Mouse (Mus musculus) neural tube, embryonic 15.5 days (tissue): Measurements from ENCODE around the gene Foxn3. TPM values are rescaled to one million over a fixed set of nuclear protein-coding genes. Genes with fewer than 3 reads are reported as not detected.

Experiments used
- ATAC-seq: fragments of 200-750 bp; cut with Nextera tagmentation; 2 replicates; pipeline ENCODE4 v1.8.0; 2017; ENCODE audit warnings: mild to moderate bottlenecking, moderate TSS enrichment, moderate library complexity; ENCODE audit not compliant: low FRiP score
- H3K27ac ChIP-seq: fragments of 300-500 bp; sonication (generic); replicated peaks from 2 replicates; pipeline ENCODE4 v1.5.1; 2015; ENCODE audit warnings: mild to moderate bottlenecking, inconsistent platforms
- H3K27me3 ChIP-seq: fragments of 300-500 bp; sonication (generic); replicated peaks from 2 replicates; pipeline ENCODE4 v1.6.1; 2015; ENCODE audit warnings: inconsistent platforms
- H3K36me3 ChIP-seq: fragments of 300-500 bp; sonication (generic); 2 replicates; pipeline ENCODE4 v1.6.1; 2015; ENCODE audit warnings: inconsistent platforms
- H3K4me1 ChIP-seq: fragments of 300-500 bp; sonication (generic); 2 replicates; pipeline ENCODE4 v1.6.1; 2015; ENCODE audit warnings: inconsistent platforms
- H3K4me2 ChIP-seq: fragments of 300-500 bp; sonication (generic); 2 replicates; pipeline ENCODE4 v1.6.1; 2015; ENCODE audit warnings: inconsistent platforms, mild to moderate bottlenecking, moderate library complexity
- H3K4me3 ChIP-seq: fragments of 300-500 bp; sonication (generic); replicated peaks from 2 replicates; pipeline ENCODE4 v1.5.1; 2015; ENCODE audit warnings: mild to moderate bottlenecking, inconsistent platforms
- H3K9ac ChIP-seq: fragments of 300-500 bp; sonication (generic); replicated peaks from 2 replicates; pipeline ENCODE4 v1.6.1; 2015; ENCODE audit warnings: mild to moderate bottlenecking, inconsistent platforms
- H3K9me3 ChIP-seq: fragments of 300-500 bp; sonication (generic); replicated peaks from 2 replicates; pipeline ENCODE4 v1.6.1; 2016; ENCODE audit warnings: inconsistent platforms
- WGBS: fragments of 180-500 bp; shearing (Covaris S2); methylation state at CpG from one replicate; pipeline ENCODE4 v1.1.7; 2015; ENCODE audit warnings: mixed read lengths; 5-methylcytosine and 5-hydroxymethylcytosine counted together
- polyA plus RNA-seq: library from polyadenylated mRNA; unstranded; fragments of >200 nt; fragmentation: Nextera tagmentation; extraction: Ambion mirVana; gene quantifications from 2 replicates; pipeline ENCODE4 v1.2.1, GENCODE M21; 2015

Gene Foxn3
- 76.2 and 84.4 TPM in 2 replicates for polyA plus RNA-seq

DNA sequence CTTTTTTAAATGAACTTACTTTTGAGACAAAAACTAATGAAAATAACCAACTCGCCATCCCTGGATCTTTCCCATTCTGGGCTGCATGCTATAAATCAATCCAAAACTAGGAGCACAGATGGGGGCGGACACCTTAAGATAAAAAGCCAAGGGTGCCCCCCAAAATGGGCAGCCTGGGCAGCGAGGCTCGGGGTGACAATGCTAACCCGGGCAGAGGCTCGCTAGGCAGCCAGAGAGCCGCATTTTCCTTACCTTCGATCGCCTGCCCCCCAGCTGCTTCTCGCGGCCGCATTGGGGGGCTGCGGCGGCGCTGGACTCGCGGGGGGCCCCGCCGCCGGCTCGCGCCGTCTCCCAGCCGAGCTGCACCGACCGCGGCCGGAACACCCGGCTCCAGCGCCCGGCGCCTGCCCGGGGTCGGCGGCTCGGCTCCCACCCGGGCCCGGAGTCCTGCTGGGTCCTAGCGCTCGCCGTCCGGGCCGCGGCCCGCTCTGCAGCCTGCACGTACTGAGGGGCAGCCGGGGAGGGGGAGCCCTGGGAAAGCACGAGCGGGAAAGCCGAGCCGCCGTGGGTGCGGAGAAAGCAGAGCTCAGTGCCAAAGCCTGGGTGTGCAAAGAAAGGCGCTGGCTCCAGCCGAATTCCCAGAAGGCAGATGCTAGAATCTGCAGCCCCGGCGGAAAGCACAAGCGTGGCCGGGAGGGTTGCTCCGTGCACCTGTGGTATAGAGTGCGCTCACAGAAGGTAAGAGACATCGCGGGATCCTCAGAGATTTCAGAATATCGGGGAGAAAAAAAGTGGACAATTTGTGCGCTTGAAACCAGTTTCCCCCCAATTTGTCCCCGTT is at the start of gene Foxn3:
Gene Foxn3 (minus strand): TSS at position 364 of the 841 bp plus-strand sequence.
- H3K9ac ChIP-seq = peak within 1 kb of the TSS; percentile 89
- peak within 1 kb of the TSS; percentile 93 for H3K27ac ChIP-seq
- ATAC-seq = peak; percentile 91
- 0% methylated on average over 63 of the region's 66 CpGs for WGBS
- peak within 1 kb of the TSS; percentile 79 for H3K4me2 ChIP-seq
- no peaks in the 10 kb centered on the region for H3K9me3 ChIP-seq
- H3K4me3 ChIP-seq = peak within 1 kb of the TSS; percentile 95
- no peaks in the 10 kb centered on the region for H3K36me3 ChIP-seq
- peaks cover 17% of the 10 kb centered on the region for H3K4me1 ChIP-seq
- no peaks in the 10 kb centered on the region for H3K27me3 ChIP-seq

DNA sequence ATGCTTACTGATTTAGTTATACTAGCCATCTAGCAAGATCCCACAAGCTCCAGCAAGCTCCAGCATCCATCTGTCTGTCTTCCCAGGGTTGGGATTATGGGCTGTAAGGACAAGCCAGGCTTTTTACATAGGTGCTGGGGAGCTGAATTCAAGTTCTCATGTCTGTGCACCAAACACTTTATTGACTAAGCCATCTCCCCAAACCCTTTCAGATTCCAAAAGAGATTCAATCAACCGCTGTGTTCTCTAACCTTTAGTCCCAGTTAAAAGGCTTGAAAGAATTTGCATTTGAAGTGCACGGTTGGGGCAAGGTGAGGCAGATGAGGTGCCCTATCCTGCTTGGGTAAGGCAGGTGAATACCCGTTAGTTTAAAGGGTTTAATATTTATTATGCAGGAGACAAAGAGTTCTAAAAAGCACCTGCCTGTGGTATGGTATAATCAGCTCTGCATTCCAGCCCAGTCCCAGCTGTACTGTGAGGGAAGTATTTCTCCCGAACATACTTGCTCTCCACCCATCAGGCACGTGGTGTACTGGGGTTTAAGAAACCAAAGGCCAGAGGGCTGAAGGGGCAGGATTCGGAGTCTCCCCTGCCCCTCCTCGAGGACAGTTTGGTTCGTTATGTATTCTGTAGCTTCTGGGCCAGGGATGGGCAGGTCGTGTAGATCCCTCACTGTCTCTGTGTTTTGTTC is 48.9 kb upstream of the Foxn3 start:
- no peak for ATAC-seq
- H3K27ac ChIP-seq = no peak overlapping the region
- H3K36me3 ChIP-seq = no peaks in the 10 kb centered on the region
- no peaks in the 10 kb centered on the region for H3K4me1 ChIP-seq
- H3K9me3 ChIP-seq = no peaks in the 10 kb centered on the region
- no peak overlapping the region for H3K4me3 ChIP-seq
- H3K27me3 ChIP-seq = no peaks in the 10 kb centered on the region
- H3K4me2 ChIP-seq = no peak overlapping the region
- H3K9ac ChIP-seq = no peak overlapping the region
- WGBS = 46% methylated on average over 9 of the region's 9 CpGs

DNA sequence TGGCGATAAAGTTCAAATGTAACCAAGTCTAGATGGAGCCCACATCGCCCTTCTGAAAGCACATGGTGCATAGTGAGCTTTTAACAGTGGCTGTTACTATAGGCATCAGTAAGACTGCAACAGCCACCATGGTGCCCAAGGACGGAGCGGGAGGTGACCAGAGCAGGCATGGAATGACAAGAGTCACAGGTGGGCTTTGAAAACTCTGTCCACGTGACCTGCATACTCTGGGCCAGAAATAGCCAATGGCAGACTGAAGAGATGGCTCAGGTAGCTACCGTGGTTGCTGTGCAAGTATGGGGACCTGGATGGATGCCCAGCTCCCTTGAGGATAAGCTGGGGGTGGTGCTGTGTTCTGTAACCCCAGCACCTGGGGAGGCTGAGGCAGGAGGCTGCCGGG is 47.5 kb upstream of the Foxn3 start:
- WGBS = 93% methylated on average over 7 of the region's 7 CpGs
- no peaks in the 10 kb centered on the region for H3K4me1 ChIP-seq
- H3K4me2 ChIP-seq = no peak overlapping the region
- H3K4me3 ChIP-seq = no peak overlapping the region
- no peaks in the 10 kb centered on the region for H3K27me3 ChIP-seq
- H3K36me3 ChIP-seq = no peaks in the 10 kb centered on the region
- no peak overlapping the region for H3K9ac ChIP-seq
- H3K27ac ChIP-seq = no peak overlapping the region
- H3K9me3 ChIP-seq = no peaks in the 10 kb centered on the region
- ATAC-seq = no peak

DNA sequence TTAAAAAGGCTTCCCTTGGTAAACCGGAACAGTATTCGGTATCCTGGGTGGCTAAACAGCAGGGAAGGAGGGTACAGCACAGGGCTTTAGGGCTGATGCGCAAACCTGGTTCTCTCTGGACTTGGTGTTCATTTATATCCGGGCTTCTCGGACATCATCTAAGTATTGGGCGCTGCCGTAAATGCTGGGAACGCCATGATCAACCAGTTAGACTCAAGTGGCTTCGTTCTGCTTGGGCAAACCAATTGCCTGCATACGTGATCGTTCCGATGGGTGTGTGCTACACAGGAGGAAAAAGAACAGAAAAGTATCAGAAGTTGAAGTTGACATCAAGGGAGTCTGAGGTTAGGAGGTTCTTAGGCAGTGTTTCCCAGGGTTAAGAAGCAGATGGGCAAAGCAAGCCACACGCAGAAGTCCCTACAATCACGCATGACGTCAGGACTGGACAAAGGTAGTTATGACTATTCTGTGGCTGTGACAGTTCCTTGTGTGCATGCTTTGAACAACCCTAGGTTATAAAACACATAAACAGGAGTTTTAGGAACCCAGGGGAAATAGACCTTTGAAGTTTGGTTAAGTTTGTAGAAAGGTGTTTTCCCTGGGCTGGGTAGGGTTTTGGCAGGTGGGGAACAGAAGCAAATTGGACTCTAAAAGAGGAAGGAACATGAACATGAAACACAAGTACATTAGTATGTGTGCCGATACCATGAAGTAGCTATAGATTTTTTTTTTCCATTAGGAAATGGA is 46.9 kb upstream of the Foxn3 start:
- no peaks in the 10 kb centered on the region for H3K27me3 ChIP-seq
- no peak overlapping the region for H3K4me2 ChIP-seq
- 91% methylated on average over 16 of the region's 16 CpGs for WGBS
- ATAC-seq = no peak
- H3K9me3 ChIP-seq = no peaks in the 10 kb centered on the region
- no peak overlapping the region for H3K4me3 ChIP-seq
- no peak overlapping the region for H3K9ac ChIP-seq
- no peak overlapping the region for H3K27ac ChIP-seq
- no peaks in the 10 kb centered on the region for H3K4me1 ChIP-seq
- H3K36me3 ChIP-seq = no peaks in the 10 kb centered on the region

- Histone ChIP-seq H3K27ac (no peak overlapping the region), H3K4me3 (no peak overlapping the region), H3K36me3 (no peaks in the 10 kb centered on the region), H3K27me3 (no peaks in the 10 kb centered on the region), H3K9me3 (no peaks in the 10 kb centered on the region), H3K4me2 (no peak overlapping the region), H3K9ac (no peak overlapping the region), H3K4me1 (no peaks in the 10 kb centered on the region)
- 86% methylated on average over 5 of the region's 5 CpGs for WGBS
- ATAC-seq = no peak
Observed at GRCm38 (mm10) chr12:99609643-99610042, 46.3 kb upstream of the Foxn3 start.

- ATAC-seq = no peak
- no peak overlapping the region for H3K4me3 ChIP-seq
- H3K9me3 ChIP-seq = no peaks in the 10 kb centered on the region
- H3K4me1 ChIP-seq = no peaks in the 10 kb centered on the region
- no peak overlapping the region for H3K4me2 ChIP-seq
- H3K9ac ChIP-seq = no peak overlapping the region
- H3K36me3 ChIP-seq = no peaks in the 10 kb centered on the region
- H3K27ac ChIP-seq = no peak overlapping the region
- 84% methylated on average over 10 of the region's 10 CpGs for WGBS
- H3K27me3 ChIP-seq = no peaks in the 10 kb centered on the region
Observed at GRCm38 (mm10) chr12:99608279-99608955, 45.0 kb upstream of the Foxn3 start.

DNA sequence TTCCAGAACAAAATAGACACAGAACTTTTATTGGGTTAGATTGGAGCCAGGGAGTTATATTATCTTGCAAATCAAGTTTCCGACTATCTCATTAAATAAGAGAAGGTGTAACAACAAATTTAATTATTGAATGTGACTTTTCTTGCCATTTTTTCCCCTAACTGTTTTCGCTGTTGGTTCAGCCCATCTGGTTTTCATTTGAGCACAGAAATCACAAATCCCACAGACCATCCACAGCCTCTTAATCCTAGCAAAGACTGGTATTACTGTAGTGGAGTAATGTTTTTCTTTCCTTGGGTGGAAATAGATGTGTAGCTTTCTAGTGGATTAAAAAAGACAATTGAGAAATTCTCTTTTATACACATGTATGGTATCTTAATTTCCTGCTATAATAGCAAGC is 40.0 kb upstream of the Foxn3 start:
- Histone ChIP-seq H3K4me2 (no peak overlapping the region), H3K9me3 (no peaks in the 10 kb centered on the region), H3K36me3 (no peaks in the 10 kb centered on the region), H3K27ac (no peak overlapping the region), H3K4me1 (no peaks in the 10 kb centered on the region), H3K4me3 (no peak overlapping the region), H3K27me3 (no peaks in the 10 kb centered on the region), H3K9ac (no peak overlapping the region)
- 74% methylated on average over 2 of the region's 2 CpGs for WGBS
- ATAC-seq = no peak

- no peak overlapping the region for H3K4me3 ChIP-seq
- H3K27ac ChIP-seq = no peak overlapping the region
- no peak for ATAC-seq
- H3K4me1 ChIP-seq = no peaks in the 10 kb centered on the region
- no peak overlapping the region for H3K4me2 ChIP-seq
- no peak overlapping the region for H3K9ac ChIP-seq
- no peaks in the 10 kb centered on the region for H3K9me3 ChIP-seq
- 94% methylated on average over 3 of the region's 3 CpGs for WGBS
- H3K27me3 ChIP-seq = no peaks in the 10 kb centered on the region
- H3K36me3 ChIP-seq = no peaks in the 10 kb centered on the region
Observed at GRCm38 (mm10) chr12:99601841-99602240, 38.5 kb upstream of the Foxn3 start.

- WGBS = 68% methylated on average over 8 of the region's 8 CpGs
- no peaks in the 10 kb centered on the region for H3K4me1 ChIP-seq
- no peak overlapping the region for H3K4me3 ChIP-seq
- H3K9me3 ChIP-seq = no peaks in the 10 kb centered on the region
- H3K9ac ChIP-seq = no peak overlapping the region
- H3K27ac ChIP-seq = no peak overlapping the region
- no peak for ATAC-seq
- H3K4me2 ChIP-seq = no peak overlapping the region
- H3K27me3 ChIP-seq = no peaks in the 10 kb centered on the region
- no peaks in the 10 kb centered on the region for H3K36me3 ChIP-seq
Observed at GRCm38 (mm10) chr12:99601392-99601791, 38.0 kb upstream of the Foxn3 start.

GRCm38 (mm10) chr12:99599606-99600005 is 36.2 kb upstream of the Foxn3 start:
- no peaks in the 10 kb centered on the region for H3K36me3 ChIP-seq
- ATAC-seq = no peak
- H3K27ac ChIP-seq = no peak overlapping the region
- no peaks in the 10 kb centered on the region for H3K4me1 ChIP-seq
- no peak overlapping the region for H3K4me2 ChIP-seq
- H3K9me3 ChIP-seq = no peaks in the 10 kb centered on the region
- no peak overlapping the region for H3K9ac ChIP-seq
- 64% methylated on average over 7 of the region's 7 CpGs for WGBS
- no peak overlapping the region for H3K4me3 ChIP-seq
- no peaks in the 10 kb centered on the region for H3K27me3 ChIP-seq

GRCm38 (mm10) chr12:99596397-99596796 is 33.0 kb upstream of the Foxn3 start:
- Histone ChIP-seq H3K27ac (no peak overlapping the region), H3K9ac (no peak overlapping the region), H3K4me3 (no peak overlapping the region), H3K36me3 (no peaks in the 10 kb centered on the region), H3K27me3 (no peaks in the 10 kb centered on the region), H3K4me1 (no peaks in the 10 kb centered on the region), H3K4me2 (no peak overlapping the region), H3K9me3 (no peaks in the 10 kb centered on the region)
- 98% methylated on average over 2 of the region's 2 CpGs for WGBS
- ATAC-seq = no peak
